ENCODE assay signal across 31 mouse cellular contexts in genomic region chr6:122514312-122514711, GRCm38 (mm10). TPM values are rescaled to one million over a fixed set of nuclear protein-coding genes. Genes with fewer than 3 reads are reported as not detected.
A peak's percentile ranks its signal among the peaks of the same experiment; 100 is the strongest.
DNase-seq lines count a peak whose midpoint lies in the region; ATAC-seq and TF ChIP-seq lines count a peak whose summit lies in the region.
"Had no signal": no experiment of that assay in that cellular context is flagged by ENCODE, and none has a peak within 500 bp of the region (broad histone marks: within the 10 kb centered on the region; RNA-seq: fewer than 3 reads in every experiment).

No protein-coding gene starts in this region.

- TF ChIP-seq EP300 in heart, adult 2 months (IDR thresholded peaks at IDR 0.05; ENCODE audit: insufficient read depth, low read depth, low read length) = no peak

- no peak for TF ChIP-seq POLR2A in heart, adult 2 months (IDR thresholded peaks at IDR 0.05; ENCODE audit: insufficient read depth, low read depth, low read length)

- 80% methylated on average over 3 of the region's 3 CpGs for WGBS in heart, adult 2 months
- WGBS in heart, embryonic 16.5 days = 65% methylated on average over 3 of the region's 3 CpGs
- WGBS in heart, embryonic 11.5 days (ENCODE audit: insufficient replicate concordance) = 70% methylated on average over 3 of the region's 3 CpGs
- WGBS in stomach, embryonic 16.5 days = 67% methylated on average over 3 of the region's 3 CpGs

- H3K9ac ChIP-seq in heart, adult 2 months (ENCODE audit: low read depth, low read length) = no peak overlapping the region; the same call in 1 of the 2 replicates
- H3K9ac ChIP-seq in heart, embryonic 16.5 days (ENCODE audit: low read length) = no peak overlapping the region
- H3K9ac ChIP-seq in heart, embryonic 11.5 days (ENCODE audit: low read depth, low read length) = no peak overlapping the region
- H3K9ac ChIP-seq in stomach, embryonic 16.5 days (ENCODE audit: low read length) = no peak overlapping the region
- H3K9ac ChIP-seq: forebrain, embryonic 13.5 days; heart, embryonic 15.5 days; hindbrain, embryonic 13.5 days; intestine, embryonic 15.5 days had no signal

- H3K4me1 ChIP-seq in heart, adult 2 months (ENCODE audit: control insufficient read depth, insufficient read depth, low read length) = no peaks in the 10 kb centered on the region; the same call in 1 of the 2 replicates
- H3K4me1 ChIP-seq in heart, embryonic 16.5 days (ENCODE audit: control insufficient read depth, insufficient read depth, low read length) = no peaks in the 10 kb centered on the region
- no peaks in the 10 kb centered on the region; the same call in 1 of the 2 replicates for H3K4me1 ChIP-seq in heart, embryonic 11.5 days (ENCODE audit: control insufficient read depth, insufficient read depth, low read length)
- H3K4me1 ChIP-seq in stomach, embryonic 16.5 days (ENCODE audit: control insufficient read depth, insufficient read depth, low read length) = no peaks in the 10 kb centered on the region
- H3K4me1 ChIP-seq: forebrain, embryonic 10.5 days; forebrain, embryonic 13.5 days; heart, embryonic 15.5 days; hindbrain, embryonic 13.5 days; intestine, embryonic 15.5 days had no signal

- H3K79me2 ChIP-seq in heart, adult 2 months (replicated peaks; ENCODE audit: control insufficient read depth, insufficient read depth, low read length) = no peaks in the 10 kb centered on the region

- DNase-seq in heart, adult 2 months = no peak
- DNase-seq in heart, postnatal 36 days = no peak
- peak; percentile 74 for DNase-seq in R1 (ENCODE audit: low read depth, low spot score)
- DNase-seq in kidney, adult 8-10 months = no peak
- no peak for DNase-seq in cerebellum, postnatal 10 days
- DNase-seq: adrenal gland, adult 2 months; adrenal gland, postnatal 14 days; cerebellum, adult 11 months; cerebellum, adult 2 months; cerebellum, adult 9-11 months; gastrocnemius, postnatal 14 days; kidney, adult 11 months; kidney, adult 9 months had no signal

- no peaks in the 10 kb centered on the region; the same call in 1 of the 2 replicates for H3K9me3 ChIP-seq in heart, embryonic 16.5 days (replicated peaks; ENCODE audit: control insufficient read depth, low read length)
- H3K9me3 ChIP-seq in heart, embryonic 11.5 days (replicated peaks; ENCODE audit: control insufficient read depth, low read length) = no peaks in the 10 kb centered on the region
- no peaks in the 10 kb centered on the region for H3K9me3 ChIP-seq in stomach, embryonic 16.5 days (replicated peaks; ENCODE audit: control insufficient read depth, low read length)
- H3K9me3 ChIP-seq: forebrain, embryonic 10.5 days; forebrain, embryonic 13.5 days; heart, embryonic 15.5 days; hindbrain, embryonic 10.5 days; hindbrain, embryonic 13.5 days; intestine, embryonic 15.5 days had no signal

- TF ChIP-seq CTCF in heart, adult 2 months (IDR thresholded peaks at IDR 0.05) = no peak

- no peaks in the 10 kb centered on the region for H3K36me3 ChIP-seq in heart, adult 2 months (ENCODE audit: control insufficient read depth, insufficient read depth, low read length)
- H3K36me3 ChIP-seq in heart, embryonic 16.5 days (ENCODE audit: control insufficient read depth, insufficient read depth) = no peaks in the 10 kb centered on the region
- H3K36me3 ChIP-seq in heart, embryonic 11.5 days (ENCODE audit: control insufficient read depth, insufficient read depth, low read length) = no peaks in the 10 kb centered on the region
- no peaks in the 10 kb centered on the region for H3K36me3 ChIP-seq in stomach, embryonic 16.5 days (ENCODE audit: control insufficient read depth, insufficient read depth, low read length)
- H3K36me3 ChIP-seq: forebrain, embryonic 10.5 days; heart, embryonic 15.5 days; hindbrain, embryonic 10.5 days; hindbrain, embryonic 13.5 days; intestine, embryonic 15.5 days had no signal

- no peaks in the 10 kb centered on the region for H3K27me3 ChIP-seq in heart, adult 2 months (ENCODE audit: control insufficient read depth, insufficient read depth, low read length)
- no peaks in the 10 kb centered on the region for H3K27me3 ChIP-seq in heart, embryonic 16.5 days (ENCODE audit: control insufficient read depth, insufficient read depth, low read length)
- no peaks in the 10 kb centered on the region for H3K27me3 ChIP-seq in heart, embryonic 11.5 days (ENCODE audit: control insufficient read depth, insufficient read depth, low read length)
- H3K27me3 ChIP-seq in stomach, embryonic 16.5 days (ENCODE audit: control insufficient read depth, insufficient read depth, low read length) = no peaks in the 10 kb centered on the region
- H3K27me3 ChIP-seq: forebrain, embryonic 13.5 days; heart, embryonic 15.5 days; hindbrain, embryonic 13.5 days; intestine, embryonic 15.5 days had no signal

- H3K4me2 ChIP-seq in heart, embryonic 16.5 days (ENCODE audit: low read depth, low read length) = peak overlapping the region; percentile 17; the same call in 1 of the 2 replicates
- H3K4me2 ChIP-seq in heart, embryonic 11.5 days = no peak overlapping the region
- H3K4me2 ChIP-seq in stomach, embryonic 16.5 days (ENCODE audit: low read depth, low read length) = peak overlapping the region; percentile 40; the same call in 1 of the 2 replicates
- H3K4me2 ChIP-seq: forebrain, embryonic 13.5 days; heart, embryonic 15.5 days; hindbrain, embryonic 13.5 days; intestine, embryonic 15.5 days had no signal

- peak overlapping the region; percentile 60; the same call in 1 of the 2 replicates for H3K27ac ChIP-seq in heart, adult 2 months
- H3K27ac ChIP-seq in heart, embryonic 16.5 days (ENCODE audit: low read length) = no peak overlapping the region
- no peak overlapping the region for H3K27ac ChIP-seq in heart, embryonic 11.5 days (ENCODE audit: low read depth, low read length)
- H3K27ac ChIP-seq in stomach, embryonic 16.5 days (ENCODE audit: low read length) = no peak overlapping the region
- H3K27ac ChIP-seq: forebrain, embryonic 10.5 days; forebrain, embryonic 13.5 days; heart, embryonic 15.5 days; hindbrain, embryonic 10.5 days; hindbrain, embryonic 13.5 days; intestine, embryonic 15.5 days had no signal

- intact Hi-C loops in heart, adult 2 months (cut with DNase I) = no loop called here
- intact Hi-C loops in heart, postnatal 36 days (cut with DNase I) = no loop called here

- H3K4me3 ChIP-seq in heart, adult 2 months = peak overlapping the region; percentile 28; the same call in 1 of the 2 replicates
- H3K4me3 ChIP-seq in heart, embryonic 16.5 days (ENCODE audit: low read length) = no peak overlapping the region
- no peak overlapping the region for H3K4me3 ChIP-seq in heart, embryonic 11.5 days (ENCODE audit: low read depth, low read length)
- H3K4me3 ChIP-seq in stomach, embryonic 16.5 days (replicated peaks; ENCODE audit: low read length) = peak overlapping the region; percentile 22
- H3K4me3 ChIP-seq: forebrain, embryonic 10.5 days; forebrain, embryonic 13.5 days; heart, embryonic 15.5 days; hindbrain, embryonic 10.5 days; hindbrain, embryonic 13.5 days; intestine, embryonic 15.5 days had no signal

- ATAC-seq in heart, embryonic 16.5 days (replicated peaks; ENCODE audit: extremely low read depth, insufficient read depth, low FRiP score) = no peak
- ATAC-seq in heart, embryonic 11.5 days (replicated peaks; ENCODE audit: insufficient number of reproducible peaks, low FRiP score, low TSS enrichment) = no peak
- no peak for ATAC-seq in stomach, embryonic 16.5 days (ENCODE audit: insufficient read depth, low FRiP score)
- ATAC-seq: CD4-positive, CD25-positive, alpha-beta regulatory T cell, adult 4 months; forebrain, embryonic 13.5 days; forebrain, embryonic 16.5 days; hindbrain, embryonic 16.5 days; intestine, embryonic 15.5 days had no signal

RNA-seq across cellular contexts. Expression of gene Mfap5, which starts 8.7 kb away (rescaled TPM):
- total RNA-seq in heart, adult 2 months (2021) = 10 to 100 TPM; 20.5 to 22.4 TPM
- polyA plus RNA-seq in heart, adult 2 months (2012; rRNA removed) = 113 and 156 TPM in 2 replicates
- 10 to 100 TPM; 41.3 to 43.4 TPM for total RNA-seq in heart, postnatal 36 days (2021)
- polyA plus RNA-seq in heart, embryonic 16.5 days (2015; fragmentation: Nextera tagmentation; extraction: Ambion mirVana) = 28.2 and 32.0 TPM in 2 replicates
- polyA plus RNA-seq in heart, embryonic 11.5 days (2014; fragmentation: Nextera tagmentation; extraction: Ambion mirVana) = 5.4 and 5.9 TPM in 2 replicates
- 86.4 and 115 TPM in 2 replicates for polyA plus RNA-seq in stomach, embryonic 16.5 days (2015; fragmentation: Nextera tagmentation; extraction: Ambion mirVana)
- polyA plus RNA-seq: CD4-positive, CD25-positive, alpha-beta regulatory T cell, adult 4 months had no signal

RNA-seq across cellular contexts. Expression of gene Rimklb, which starts 15.8 kb away (rescaled TPM):
- total RNA-seq in heart, adult 2 months (2021) = not detected
- polyA plus RNA-seq in heart, adult 2 months (2012; rRNA removed) = 0.04 and 0.12 TPM in 2 replicates
- under 1 TPM in 1 of 2 experiments, not detected in 1; 0.72 TPM for total RNA-seq in heart, postnatal 36 days (2021)
- polyA plus RNA-seq in heart, embryonic 16.5 days (2015; fragmentation: Nextera tagmentation; extraction: Ambion mirVana) = 1.6 and 2.4 TPM in 2 replicates
- 8.7 and 10.9 TPM in 2 replicates for polyA plus RNA-seq in heart, embryonic 11.5 days (2014; fragmentation: Nextera tagmentation; extraction: Ambion mirVana)
- 6.6 and 7.3 TPM in 2 replicates for polyA plus RNA-seq in stomach, embryonic 16.5 days (2015; fragmentation: Nextera tagmentation; extraction: Ambion mirVana)
- total RNA-seq: adrenal gland, adult 2 months had no signal
- polyA plus RNA-seq: C2C12 had no signal

RNA-seq across cellular contexts. Expression of gene Aicda, which starts 39.3 kb away (rescaled TPM):
- total RNA-seq in heart, adult 2 months (2021) = not detected
- polyA plus RNA-seq in heart, adult 2 months (2012; rRNA removed) = not detected in 2 replicates
- total RNA-seq in heart, postnatal 36 days (2021) = not detected
- polyA plus RNA-seq in heart, embryonic 16.5 days (2015; fragmentation: Nextera tagmentation; extraction: Ambion mirVana) = not detected in 2 replicates
- polyA plus RNA-seq in heart, embryonic 11.5 days (2014; fragmentation: Nextera tagmentation; extraction: Ambion mirVana) = 0.16 TPM in 1 of 2 replicates, not detected in the other
- polyA plus RNA-seq in stomach, embryonic 16.5 days (2015; fragmentation: Nextera tagmentation; extraction: Ambion mirVana) = 0.14 TPM in 1 of 2 replicates, not detected in the other
- total RNA-seq: adrenal gland, adult 2 months; adrenal gland, postnatal 14 days; adrenal gland, postnatal 4 days; gastrocnemius, adult 18-20 months; gastrocnemius, postnatal 14 days; heart, adult 8-10 months had no signal
- polyA plus RNA-seq: adrenal gland, adult 2 months; C2C12; cerebellum, adult 2 months; embryonic facial prominence, embryonic 11.5 days; forebrain, embryonic 10.5 days; gonadal fat pad, adult 2 months; heart, embryonic 15.5 days; hindbrain, embryonic 10.5 days; intestine, embryonic 15.5 days had no signal

Comparison
In these comparisons a context has a peak if more than half of its experiments do, and no peak if none do; other contexts are left out.
1. H3K4me3 ChIP-seq: peak in heart, adult 2 months (single experiment) and stomach, embryonic 16.5 days (single experiment); none in heart, embryonic 16.5 days (single experiment) and heart, embryonic 11.5 days (single experiment).